Mouse (Mus musculus): Measurements from ENCODE around the gene Tbl1xr1. TPM values are rescaled to one million over a fixed set of nuclear protein-coding genes. Genes with fewer than 3 reads are reported as not detected.

Gene Tbl1xr1
- total RNA-seq (2022) = 10 to 100 TPM; 75.9 to 90.5 (median 82.2) TPM

DNA sequence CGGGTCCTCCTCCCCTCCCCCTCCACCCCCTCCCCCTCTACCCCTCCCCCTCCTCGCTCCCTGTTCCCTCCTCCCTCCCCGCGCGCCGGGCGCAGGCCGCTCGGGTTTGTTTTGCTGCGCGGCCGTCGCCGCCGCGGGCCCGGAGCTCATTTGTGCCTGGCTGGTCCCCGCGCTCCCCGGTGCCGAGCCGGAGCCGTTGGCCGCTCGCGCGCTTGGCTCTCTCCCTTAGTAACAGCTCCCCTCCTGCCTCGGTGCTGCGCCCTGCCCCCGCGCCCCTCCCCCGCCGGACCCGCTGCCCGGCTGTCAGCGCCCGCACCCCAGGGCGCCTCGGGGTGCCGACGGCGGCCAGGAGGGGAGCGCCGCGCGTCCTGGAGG, at the start of gene Tbl1xr1:
Gene Tbl1xr1, plus strand, starts transcription at position 92 of the 375 bp plus-strand sequence.
- peak; percentile 89 for DNase-seq

DNA sequence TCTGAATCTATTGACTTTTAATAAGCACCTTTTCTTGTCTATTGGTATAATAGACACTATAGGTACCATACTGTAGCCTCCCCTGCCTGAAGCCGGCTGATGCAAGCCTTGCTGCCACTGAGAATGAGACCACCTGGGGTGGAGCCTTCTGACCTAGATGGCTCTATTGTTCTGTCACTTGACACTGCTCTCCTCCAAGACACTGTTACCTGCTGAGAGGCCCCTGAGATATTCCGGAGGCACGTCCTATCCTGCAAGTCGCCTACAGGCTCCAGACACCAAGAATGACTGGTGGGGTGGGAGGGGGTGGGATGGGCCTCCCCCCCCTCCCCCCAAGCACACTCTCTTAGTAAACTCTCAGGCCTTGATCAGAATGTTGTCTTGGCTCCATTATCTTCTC, 38.4 kb upstream of the Tbl1xr1 start:
- DNase-seq = no peak

DNA sequence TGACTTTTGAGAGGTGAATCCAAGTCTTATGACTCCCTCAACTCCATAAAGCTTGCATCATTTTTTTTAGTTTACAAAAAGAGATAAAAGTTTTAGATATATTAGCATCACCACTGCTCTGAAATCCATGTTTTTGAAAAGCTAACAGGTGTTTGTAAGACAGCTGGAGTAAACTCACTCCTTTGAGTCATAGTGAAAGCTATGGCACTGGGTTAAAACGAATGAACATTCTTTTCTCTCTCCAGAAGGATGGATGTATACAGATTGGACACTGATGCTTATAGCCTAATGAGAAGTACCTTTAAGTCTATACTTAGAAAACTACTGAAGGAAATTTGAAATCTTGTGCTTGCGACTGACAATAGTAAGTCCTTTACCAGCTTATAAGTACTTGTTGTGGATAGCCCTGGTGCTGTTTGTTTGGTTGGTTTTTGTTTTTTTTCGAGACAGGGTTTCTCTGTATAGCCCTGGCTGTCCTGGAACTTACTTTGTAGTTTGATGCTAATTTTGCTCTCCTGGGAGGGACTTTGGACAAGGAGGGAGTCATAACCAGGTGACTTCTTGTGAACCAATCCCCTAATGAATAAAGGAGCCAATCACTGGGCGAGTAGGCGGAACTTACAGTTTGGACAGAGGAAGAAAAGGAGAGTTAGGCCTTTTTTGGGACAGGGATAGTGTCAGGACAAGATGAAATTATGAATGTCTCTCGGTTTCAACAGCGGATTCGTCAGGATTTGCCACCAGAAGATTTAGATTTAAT, 37.2 kb upstream of the Tbl1xr1 start:
- no peak for DNase-seq

GRCm38 (mm10) chr3:22040627-22041026, 35.8 kb upstream of the Tbl1xr1 start:
- DNase-seq = no peak

- no peak for DNase-seq
These were observed 29.2 kb upstream of the Tbl1xr1 start for GRCm38 (mm10) chr3:22047203-22047602.

GRCm38 (mm10) chr3:22056664-22057328, 19.7 kb upstream of the Tbl1xr1 start:
- no peak for DNase-seq

DNA sequence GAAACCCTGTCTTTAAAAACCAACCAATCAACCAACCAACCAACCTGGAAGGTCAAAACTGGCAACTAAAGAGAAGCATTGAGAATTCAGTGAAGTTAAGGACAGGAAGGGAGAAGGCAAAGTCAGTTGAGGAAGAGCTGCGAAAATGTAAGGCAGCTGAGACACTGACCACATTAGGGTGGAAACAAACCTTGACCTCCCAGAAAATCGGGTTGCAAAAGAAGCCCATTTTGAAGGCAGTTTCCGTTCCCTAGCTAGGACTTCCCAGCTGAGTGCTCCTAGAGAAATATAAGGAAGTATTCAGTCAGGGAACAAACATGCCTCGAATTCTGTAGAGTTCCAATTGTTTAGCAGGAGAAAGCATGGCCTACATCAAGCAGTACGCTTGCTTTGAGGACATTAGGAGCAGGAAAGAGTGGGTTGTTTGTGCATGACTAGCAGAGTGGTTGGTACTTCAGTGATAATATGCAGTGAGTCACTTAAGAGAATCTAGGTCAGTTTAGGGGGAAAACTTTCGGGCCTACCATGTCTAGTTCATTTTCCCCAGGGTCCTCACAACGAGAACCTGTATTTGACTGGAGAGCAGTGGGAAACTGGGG, 18.1 kb upstream of the Tbl1xr1 start:
- no peak for DNase-seq

- no peak for DNase-seq
These were observed 15.3 kb upstream of the Tbl1xr1 start for GRCm38 (mm10) chr3:22061163-22061562.

GRCm38 (mm10) chr3:22068621-22069020, 7.8 kb upstream of the Tbl1xr1 start:
- no peak for DNase-seq

GRCm38 (mm10) chr3:22073916-22074315, 2.5 kb upstream of the Tbl1xr1 start:
- DNase-seq = no peak

DNA sequence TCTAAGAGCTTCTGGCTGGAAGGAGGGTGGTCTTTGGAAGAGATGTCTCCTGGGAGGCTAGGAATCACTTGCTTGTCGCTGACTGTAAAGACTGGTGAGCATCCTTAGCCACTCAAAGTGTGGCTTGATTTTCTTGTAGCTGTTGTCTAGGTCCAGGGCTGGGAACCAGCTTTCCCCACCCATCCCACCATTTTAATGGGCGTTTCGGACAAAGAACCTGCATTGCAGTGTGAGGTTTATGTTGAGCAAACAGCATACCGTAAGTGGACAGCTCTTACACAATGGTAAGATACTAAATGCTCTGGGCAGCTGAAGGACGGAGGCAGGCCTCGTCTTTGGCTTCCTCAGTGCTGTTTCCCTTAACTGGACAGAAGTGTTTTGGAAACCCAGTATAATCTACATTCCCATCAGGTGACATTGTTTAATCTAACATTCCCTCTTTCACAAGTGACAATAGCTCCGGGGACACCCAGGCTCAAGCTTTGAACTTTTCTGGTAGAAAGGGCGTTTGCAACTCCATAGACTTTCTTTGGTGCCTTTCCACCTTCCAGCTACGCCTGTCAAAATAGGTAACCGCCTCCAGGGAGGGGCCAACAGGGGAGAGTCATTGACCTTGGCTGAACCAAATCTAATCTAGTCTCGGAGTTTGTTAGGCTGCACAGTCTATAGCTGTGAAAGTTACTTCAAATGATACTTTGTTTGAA, 1.7 kb upstream of the Tbl1xr1 start:
- DNase-seq = no peak

- no peak for DNase-seq
These were observed 950 bp upstream of the Tbl1xr1 start for GRCm38 (mm10) chr3:22075517-22075886.

- peak; percentile 70 for DNase-seq
These were observed 428 bp upstream of the Tbl1xr1 start for GRCm38 (mm10) chr3:22075887-22076560.

- peak; percentile 28 for DNase-seq
These were observed 644 bp downstream of the Tbl1xr1 start for GRCm38 (mm10) chr3:22076936-22077656.

- DNase-seq = no peak
These were observed 1.4 kb downstream of the Tbl1xr1 start for GRCm38 (mm10) chr3:22077657-22078475.

- DNase-seq = no peak
These were observed 2.1 kb downstream of the Tbl1xr1 start for GRCm38 (mm10) chr3:22078529-22078928.

- no peak for DNase-seq
These were observed 5.4 kb downstream of the Tbl1xr1 start for GRCm38 (mm10) chr3:22081869-22082268.

GRCm38 (mm10) chr3:22082823-22083222, 6.4 kb downstream of the Tbl1xr1 start:
- DNase-seq = no peak

GRCm38 (mm10) chr3:22084222-22084996, 8.0 kb downstream of the Tbl1xr1 start:
- no peak for DNase-seq

DNA sequence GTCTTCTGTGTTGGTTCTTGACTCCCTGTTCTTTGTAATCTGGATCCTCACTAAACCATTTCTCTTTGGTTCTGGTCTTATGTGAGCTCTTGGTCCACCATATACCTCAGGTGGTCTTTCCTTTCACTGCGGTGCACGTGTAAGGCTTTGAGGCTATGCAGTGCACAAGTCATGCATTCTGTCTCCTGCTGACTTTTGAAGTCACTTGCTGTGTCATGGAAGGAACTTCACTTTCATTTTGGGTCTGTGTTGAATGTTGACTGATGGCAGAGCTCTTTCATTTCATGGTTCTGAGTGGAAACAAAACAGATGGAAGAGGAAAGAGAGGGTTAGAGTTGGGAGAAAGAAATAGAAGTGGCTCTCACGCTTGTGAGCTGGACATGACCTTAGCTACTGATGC, 13.4 kb downstream of the Tbl1xr1 start:
- DNase-seq = no peak
